8 mouse cellular contexts compared by ENCODE assay signal in genomic region chr16:38092598-38092997, GRCm38 (mm10). TPM values are rescaled to one million over a fixed set of nuclear protein-coding genes. Genes with fewer than 3 reads are reported as not detected.
DNase-seq lines count a peak whose midpoint lies in the region; ATAC-seq lines count a peak whose summit lies in the region.

No protein-coding gene starts in this region.

- peak overlapping the region; percentile 26; the same call in 1 of the 2 replicates for H3K27ac ChIP-seq in kidney, embryonic 14.5 days (ENCODE audit: low read depth, low read length)
- H3K27ac ChIP-seq in embryonic facial prominence, embryonic 11.5 days (replicated peaks; ENCODE audit: low read depth, low read length) = no peak overlapping the region
- no peak overlapping the region for H3K27ac ChIP-seq in intestine, embryonic 14.5 days (ENCODE audit: low read depth)
- peak overlapping the region; percentile 32; the same call in 1 of the 2 replicates for H3K27ac ChIP-seq in midbrain, embryonic 15.5 days

- H3K9ac ChIP-seq in kidney, embryonic 14.5 days (ENCODE audit: low read depth, low read length) = peak overlapping the region; percentile 61
- H3K9ac ChIP-seq in embryonic facial prominence, embryonic 11.5 days (replicated peaks; ENCODE audit: low read length) = peak overlapping the region; percentile 37
- peak overlapping the region; percentile 28 for H3K9ac ChIP-seq in intestine, embryonic 14.5 days (ENCODE audit: low read length)
- H3K9ac ChIP-seq in midbrain, embryonic 15.5 days = peak overlapping the region; percentile 51

- no peaks in the 10 kb centered on the region for H3K9me3 ChIP-seq in kidney, embryonic 14.5 days (ENCODE audit: control insufficient read depth, low read length)
- H3K9me3 ChIP-seq in embryonic facial prominence, embryonic 11.5 days (replicated peaks; ENCODE audit: control insufficient read depth, low read length) = no peaks in the 10 kb centered on the region
- H3K9me3 ChIP-seq in intestine, embryonic 14.5 days (ENCODE audit: control insufficient read depth, low read length) = no peaks in the 10 kb centered on the region
- no peaks in the 10 kb centered on the region for H3K9me3 ChIP-seq in midbrain, embryonic 15.5 days

- WGBS in kidney, embryonic 14.5 days = 5% methylated on average over 4 of the region's 4 CpGs
- WGBS in embryonic facial prominence, embryonic 11.5 days = 14% methylated on average over 4 of the region's 4 CpGs
- 8% methylated on average over 4 of the region's 4 CpGs for WGBS in intestine, embryonic 14.5 days
- WGBS in midbrain, embryonic 15.5 days = 2% methylated on average over 4 of the region's 4 CpGs

- H3K36me3 ChIP-seq in kidney, embryonic 14.5 days (ENCODE audit: control insufficient read depth, insufficient read depth, low read length) = peaks cover 2% of the 10 kb centered on the region; the same call in 1 of the 2 replicates
- no peaks in the 10 kb centered on the region for H3K36me3 ChIP-seq in embryonic facial prominence, embryonic 11.5 days (replicated peaks; ENCODE audit: control insufficient read depth, insufficient read depth, low read depth, low read length)
- H3K36me3 ChIP-seq in intestine, embryonic 14.5 days (ENCODE audit: control insufficient read depth, insufficient read depth, low read length) = peaks cover 4% of the 10 kb centered on the region; the same call in 1 of the 2 replicates
- no peaks in the 10 kb centered on the region for H3K36me3 ChIP-seq in midbrain, embryonic 15.5 days (replicated peaks)

- H3K4me2 ChIP-seq in kidney, embryonic 14.5 days (replicated peaks; ENCODE audit: low read depth, low read length) = peak overlapping the region; percentile 85
- peak overlapping the region; percentile 81 for H3K4me2 ChIP-seq in embryonic facial prominence, embryonic 11.5 days (ENCODE audit: low read depth, low read length)
- H3K4me2 ChIP-seq in intestine, embryonic 14.5 days (ENCODE audit: low read length) = peak overlapping the region; percentile 64
- peak overlapping the region; percentile 71 for H3K4me2 ChIP-seq in midbrain, embryonic 15.5 days

- peak overlapping the region; percentile 87 for H3K4me3 ChIP-seq in kidney, embryonic 14.5 days (ENCODE audit: low read length)
- peak overlapping the region; percentile 50 for H3K4me3 ChIP-seq in embryonic facial prominence, embryonic 11.5 days (ENCODE audit: low read depth, low read length)
- peak overlapping the region; percentile 77 for H3K4me3 ChIP-seq in intestine, embryonic 14.5 days (ENCODE audit: low read depth, low read length)
- H3K4me3 ChIP-seq in midbrain, embryonic 15.5 days = peak overlapping the region; percentile 89

- no peaks in the 10 kb centered on the region for H3K27me3 ChIP-seq in kidney, embryonic 14.5 days (ENCODE audit: control insufficient read depth, insufficient read depth, low read length)
- no peaks in the 10 kb centered on the region for H3K27me3 ChIP-seq in embryonic facial prominence, embryonic 11.5 days (ENCODE audit: control insufficient read depth, insufficient read depth, low read length)
- no peaks in the 10 kb centered on the region for H3K27me3 ChIP-seq in intestine, embryonic 14.5 days (replicated peaks; ENCODE audit: control insufficient read depth, insufficient read depth, low read length)
- no peaks in the 10 kb centered on the region for H3K27me3 ChIP-seq in midbrain, embryonic 15.5 days (replicated peaks)

- no peak for DNase-seq in kidney, adult 11 months
- peak; percentile 8 for DNase-seq in embryonic facial prominence, embryonic 11.5 days (ENCODE audit: low spot score)
- no peak for DNase-seq in intestine, embryonic 14.5 days (ENCODE audit: low spot score)
- DNase-seq in testis, postnatal 14 days (ENCODE audit: low spot score) = no peak
- DNase-seq in spleen, postnatal 14 days (ENCODE audit: low spot score in 2 of 2) = no peak
- DNase-seq in layer of hippocampus, adult 9-11 months = no peak

- no peak for ATAC-seq in kidney, embryonic 14.5 days (ENCODE audit: low FRiP score, low TSS enrichment)
- no peak for ATAC-seq in embryonic facial prominence, embryonic 11.5 days (replicated peaks; ENCODE audit: insufficient number of reproducible peaks, low FRiP score, low TSS enrichment, low read depth)
- no peak for ATAC-seq in intestine, embryonic 14.5 days (replicated peaks; ENCODE audit: low FRiP score, low TSS enrichment, low read depth)
- no peak for ATAC-seq in midbrain, embryonic 15.5 days (replicated peaks)

- H3K4me1 ChIP-seq in kidney, embryonic 14.5 days (ENCODE audit: control insufficient read depth, insufficient read depth, low read length) = peaks cover 22% of the 10 kb centered on the region; the same call in 1 of the 2 replicates
- H3K4me1 ChIP-seq in embryonic facial prominence, embryonic 11.5 days (ENCODE audit: control insufficient read depth, insufficient read depth, low read length) = no peaks in the 10 kb centered on the region
- peaks cover 24% of the 10 kb centered on the region for H3K4me1 ChIP-seq in intestine, embryonic 14.5 days (replicated peaks; ENCODE audit: control insufficient read depth, insufficient read depth, low read length)
- H3K4me1 ChIP-seq in midbrain, embryonic 15.5 days = peaks cover 46% of the 10 kb centered on the region

RNA-seq across cellular contexts. Expression of gene Gsk3b, which starts 3.8 kb away (rescaled TPM):
- 82.6 and 86.2 TPM in 2 replicates for polyA plus RNA-seq in kidney, embryonic 14.5 days (2014; fragmentation: Nextera tagmentation; extraction: Ambion mirVana)
- polyA plus RNA-seq in embryonic facial prominence, embryonic 11.5 days (2014; fragmentation: Nextera tagmentation; extraction: Ambion mirVana) = 80.3 and 81.9 TPM in 2 replicates
- 63.9 and 66.0 TPM in 2 replicates for polyA plus RNA-seq in intestine, embryonic 14.5 days (2014; fragmentation: Nextera tagmentation; extraction: Ambion mirVana)
- polyA plus RNA-seq in midbrain, embryonic 15.5 days (2015; fragmentation: Nextera tagmentation; extraction: Ambion mirVana) = 164 and 167 TPM in 2 replicates

Comparison
In these comparisons a context has a peak if more than half of its experiments do, and no peak if none do; other contexts are left out.
1. H3K27ac ChIP-seq: peak in kidney, embryonic 14.5 days (single experiment) and midbrain, embryonic 15.5 days (single experiment); none in embryonic facial prominence, embryonic 11.5 days (single experiment) and intestine, embryonic 14.5 days (single experiment).
2. Peak in every context shown above with its lines, with median percentiles within 50 percentile points of each other: H3K4me2 ChIP-seq, H3K4me3 ChIP-seq and H3K9ac ChIP-seq.